Mouse (Mus musculus): ENCODE data around the gene Tmbim4.

The Tmbim4 gene

GRCm38 (mm10) chr10:120245681-120246080 is 44.3 kb downstream of the Tmbim4 start:
- no peak for DNase-seq (ENCODE audit: low spot score)

- DNase-seq (ENCODE audit: low spot score) = peak; percentile 88
These were observed 45.8 kb downstream of the Tmbim4 start for GRCm38 (mm10) chr10:120246994-120247750.

GRCm38 (mm10) chr10:120250911-120251683 is 49.7 kb downstream of the Tmbim4 start:
- DNase-seq (ENCODE audit: low spot score) = peak; percentile 14

- DNase-seq (ENCODE audit: low spot score) = no peak
These were observed 50.4 kb downstream of the Tmbim4 start for GRCm38 (mm10) chr10:120251791-120252190.

DNA sequence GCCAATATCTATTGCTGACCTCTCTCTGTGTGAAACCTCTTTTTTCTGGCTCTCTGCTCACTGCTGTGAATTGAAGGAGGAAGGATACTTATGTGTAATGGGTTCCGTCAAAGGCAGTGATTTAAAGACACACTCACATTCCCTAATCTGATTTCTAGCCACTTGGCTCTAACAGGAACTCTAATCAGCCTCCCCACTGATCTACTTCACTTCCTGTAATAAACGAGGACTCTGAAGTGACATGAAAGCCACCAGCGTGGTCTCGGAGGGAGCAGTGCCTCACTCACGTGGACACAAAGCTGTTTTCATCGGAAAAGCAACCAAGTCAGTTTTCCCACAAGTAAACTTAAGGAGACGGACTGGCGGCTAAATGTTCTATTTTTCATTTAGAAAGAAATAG is 51.4 kb downstream of the Tmbim4 start:
- DNase-seq (ENCODE audit: low spot score) = peak; percentile 36

DNA sequence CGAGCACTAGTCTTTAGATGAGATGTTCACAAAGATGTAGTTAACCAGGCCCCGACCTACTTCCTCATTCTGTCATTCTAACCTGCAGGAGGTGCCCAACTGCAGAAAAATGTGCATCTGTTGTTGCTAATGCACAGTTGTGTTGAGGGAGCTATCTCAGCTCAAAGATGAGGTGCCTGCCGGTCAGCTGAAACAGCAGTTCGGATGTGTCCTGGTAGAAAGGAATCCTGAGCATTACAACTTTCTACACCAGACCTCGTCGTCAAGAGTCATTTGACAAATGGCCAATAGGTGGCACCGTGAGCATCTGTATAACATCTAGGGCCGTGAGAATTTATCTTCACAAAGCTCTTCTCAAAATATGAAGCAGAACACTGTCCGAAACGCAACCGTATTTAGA is 55.8 kb downstream of the Tmbim4 start:
- peak; percentile 90 for DNase-seq (ENCODE audit: low spot score)

DNA sequence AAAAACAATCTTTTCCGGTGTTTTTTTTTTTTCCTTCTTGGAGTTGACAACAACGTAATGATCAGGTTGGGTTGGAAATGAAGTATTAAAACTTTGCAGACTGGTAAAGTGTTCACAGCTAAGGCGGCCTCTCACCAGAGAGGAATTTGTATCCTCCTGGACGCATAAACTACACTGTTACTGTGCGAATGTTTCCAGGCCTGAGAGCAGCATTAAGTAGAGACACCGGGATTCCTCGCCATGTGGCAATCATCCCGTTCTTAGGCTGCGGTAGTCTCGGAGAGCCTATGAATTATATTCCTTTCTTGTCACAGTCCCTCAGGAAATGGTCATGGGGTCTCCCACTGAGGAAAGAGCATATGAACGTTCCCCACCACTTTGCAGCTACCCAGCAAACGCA is 66.4 kb downstream of the Tmbim4 start:
- DNase-seq (ENCODE audit: low spot score) = no peak

GRCm38 (mm10) chr10:120269946-120270345 is 68.6 kb downstream of the Tmbim4 start:
- DNase-seq (ENCODE audit: low spot score) = no peak

DNA sequence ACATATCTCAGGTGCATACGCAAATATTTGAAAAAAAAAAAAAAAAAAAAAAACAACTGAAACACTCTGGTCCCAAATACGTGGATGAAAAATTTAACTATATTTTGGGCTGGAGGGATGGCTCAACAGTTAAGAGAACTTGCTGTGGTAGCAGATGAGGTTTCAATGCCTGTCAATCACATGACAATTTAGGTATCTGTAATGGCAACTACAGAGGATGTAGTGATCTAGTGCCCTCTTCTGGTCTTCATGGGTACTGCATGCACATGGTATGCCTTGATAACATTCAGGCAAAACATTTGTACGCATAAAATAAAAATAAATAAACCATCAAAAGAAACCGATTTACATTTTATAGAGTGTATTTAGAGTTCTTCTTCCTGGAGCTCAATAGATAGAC is 69.4 kb downstream of the Tmbim4 start:
- peak; percentile 77 for DNase-seq (ENCODE audit: low spot score)

DNA sequence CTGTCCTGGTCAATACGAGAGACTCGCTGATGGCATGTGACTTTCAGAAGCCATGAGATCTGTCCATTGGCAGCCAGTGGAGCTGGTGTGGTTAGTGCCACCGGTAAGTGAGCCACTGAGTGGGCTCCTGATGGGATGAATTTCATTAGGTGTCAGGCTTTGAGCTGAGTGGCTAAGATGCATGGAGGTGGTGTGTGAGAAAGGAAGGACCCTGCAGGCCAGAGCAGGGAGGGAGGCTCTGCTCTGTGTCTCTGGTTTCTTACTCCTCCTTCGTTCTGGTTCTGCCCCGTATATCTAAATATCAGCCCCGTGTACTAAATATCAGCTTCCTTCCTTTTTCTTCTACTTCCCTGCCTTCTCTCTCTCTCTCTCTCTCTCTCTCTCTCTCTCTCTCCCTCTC is 69.9 kb downstream of the Tmbim4 start:
- DNase-seq (ENCODE audit: low spot score) = no peak

DNA sequence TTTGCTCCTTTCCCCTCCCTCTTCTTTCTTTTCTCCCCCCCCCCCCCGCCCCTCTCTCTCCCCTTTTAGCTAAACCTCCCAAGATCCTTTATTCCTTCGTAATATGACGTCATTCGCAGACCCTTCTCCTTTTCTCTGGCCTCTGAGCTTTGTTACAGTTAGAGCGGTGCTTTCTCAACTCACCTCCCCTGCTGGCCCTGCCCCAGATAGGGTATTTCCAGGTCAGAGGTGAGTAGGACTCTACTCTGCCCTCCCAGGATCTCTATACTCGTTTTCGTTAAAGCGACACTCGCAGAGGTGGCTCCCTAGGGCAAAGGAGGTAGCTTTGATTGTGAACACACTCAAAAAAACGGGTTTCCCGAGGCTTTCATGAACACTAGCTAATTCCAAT is 70.5 kb downstream of the Tmbim4 start:
- peak; percentile 43 for DNase-seq (ENCODE audit: low spot score)

GRCm38 (mm10) chr10:120272270-120272883 is 71.0 kb downstream of the Tmbim4 start:
- peak; percentile 65 for DNase-seq (ENCODE audit: low spot score)

- no peak for DNase-seq (ENCODE audit: low spot score)
These were observed 71.9 kb downstream of the Tmbim4 start for GRCm38 (mm10) chr10:120273335-120273734.

Measured in embryo, embryonic 10 days (tissue).